Mouse (Mus musculus) stomach, embryonic 15.5 days (tissue): ENCODE measurements at regions not wholly inside any gene's neighbourhood (a gene's known extent, or its start where the extent isn't known, plus 50 kb on each side); places are given as distances from the start of the nearest gene placed in this dataset.
A peak's percentile ranks its signal among the peaks of the same experiment; 100 is the strongest.

Experiments used
- ATAC-seq: fragments of 200-750 bp; cut with Nextera tagmentation; 2 replicates; pipeline ENCODE4 v1.8.0; 2017; ENCODE audit warnings: low read depth, moderate number of reproducible peaks, moderate TSS enrichment; ENCODE audit not compliant: insufficient read depth, low FRiP score
- H3K27ac ChIP-seq: fragments of 300-500 bp; sonication (generic); 2 replicates; pipeline ENCODE4 v1.5.1; 2015; ENCODE audit warnings: mild to moderate bottlenecking, inconsistent platforms
- H3K27me3 ChIP-seq: fragments of 300-500 bp; sonication (generic); replicated peaks from 2 replicates; pipeline ENCODE4 v1.6.1; 2015; ENCODE audit warnings: inconsistent platforms
- H3K36me3 ChIP-seq: fragments of 300-500 bp; sonication (generic); 2 replicates; pipeline ENCODE4 v1.6.1; 2015; ENCODE audit warnings: inconsistent platforms
- H3K4me1 ChIP-seq: fragments of 300-500 bp; sonication (generic); 2 replicates; pipeline ENCODE4 v1.6.1; 2015; ENCODE audit warnings: inconsistent platforms
- H3K4me2 ChIP-seq: fragments of 300-500 bp; sonication (generic); 2 replicates; pipeline ENCODE4 v1.6.1; 2015; ENCODE audit warnings: mild to moderate bottlenecking, inconsistent platforms
- H3K4me3 ChIP-seq: fragments of 300-500 bp; sonication (generic); replicated peaks from 2 replicates; pipeline ENCODE4 v1.5.1; 2015; ENCODE audit warnings: inconsistent platforms
- H3K9ac ChIP-seq: fragments of 300-500 bp; sonication (generic); 2 replicates; pipeline ENCODE4 v1.6.1; 2015; ENCODE audit warnings: inconsistent platforms
- H3K9me3 ChIP-seq: fragments of 300-500 bp; sonication (generic); 2 replicates; pipeline ENCODE4 v1.6.1; 2016; ENCODE audit warnings: inconsistent platforms
- WGBS: fragments of 180-500 bp; shearing (Covaris S2); methylation state at CpG from one replicate; pipeline ENCODE4 v1.1.7; 2015; 5-methylcytosine and 5-hydroxymethylcytosine counted together

- no peak for ATAC-seq
- no peak overlapping the region for H3K4me3 ChIP-seq
- no peak overlapping the region for H3K9ac ChIP-seq
- no peak overlapping the region for H3K4me2 ChIP-seq
- H3K4me1 ChIP-seq = no peaks in the 10 kb centered on the region
- H3K27me3 ChIP-seq = no peaks in the 10 kb centered on the region
- H3K27ac ChIP-seq = no peak overlapping the region
- no peaks in the 10 kb centered on the region for H3K9me3 ChIP-seq
- no peaks in the 10 kb centered on the region for H3K36me3 ChIP-seq
- 66% methylated on average over 3 of the region's 3 CpGs for WGBS
Measured at GRCm38 (mm10) chr4:105356616-105357015, 199.5 kb downstream of the Plpp3 start.

GRCm38 (mm10) chr4:105358725-105359124, 201.6 kb downstream of the Plpp3 start:
- no peaks in the 10 kb centered on the region for H3K4me1 ChIP-seq
- no peak overlapping the region for H3K4me3 ChIP-seq
- WGBS = 20% methylated on average over 2 of the region's 2 CpGs
- H3K9me3 ChIP-seq = no peaks in the 10 kb centered on the region
- ATAC-seq = no peak
- no peak overlapping the region for H3K9ac ChIP-seq
- no peak overlapping the region for H3K4me2 ChIP-seq
- H3K27me3 ChIP-seq = no peaks in the 10 kb centered on the region
- no peaks in the 10 kb centered on the region for H3K36me3 ChIP-seq
- no peak overlapping the region for H3K27ac ChIP-seq

- no peak overlapping the region for H3K9ac ChIP-seq
- H3K4me3 ChIP-seq = no peak overlapping the region
- ATAC-seq = no peak
- H3K4me1 ChIP-seq = no peaks in the 10 kb centered on the region
- H3K36me3 ChIP-seq = no peaks in the 10 kb centered on the region
- 66% methylated on average over 6 of the region's 6 CpGs for WGBS
- no peak overlapping the region for H3K4me2 ChIP-seq
- no peaks in the 10 kb centered on the region for H3K9me3 ChIP-seq
- no peaks in the 10 kb centered on the region for H3K27me3 ChIP-seq
- no peak overlapping the region for H3K27ac ChIP-seq
Measured at GRCm38 (mm10) chr4:105364496-105364895, 207.3 kb downstream of the Plpp3 start.

GRCm38 (mm10) chr4:105365076-105365475, 207.9 kb downstream of the Plpp3 start:
- no peaks in the 10 kb centered on the region for H3K4me1 ChIP-seq
- no peaks in the 10 kb centered on the region for H3K9me3 ChIP-seq
- ATAC-seq = no peak
- H3K4me2 ChIP-seq = no peak overlapping the region
- no peak overlapping the region for H3K4me3 ChIP-seq
- no peak overlapping the region for H3K27ac ChIP-seq
- no peak overlapping the region for H3K9ac ChIP-seq
- no peaks in the 10 kb centered on the region for H3K27me3 ChIP-seq
- H3K36me3 ChIP-seq = no peaks in the 10 kb centered on the region
- 53% methylated on average over 5 of the region's 5 CpGs for WGBS

GRCm38 (mm10) chr4:105376591-105376990, 219.4 kb downstream of the Plpp3 start:
- Histone ChIP-seq H3K9me3 (no peaks in the 10 kb centered on the region), H3K9ac (no peak overlapping the region), H3K4me2 (no peak overlapping the region), H3K4me1 (no peaks in the 10 kb centered on the region), H3K36me3 (no peaks in the 10 kb centered on the region), H3K27me3 (no peaks in the 10 kb centered on the region), H3K4me3 (no peak overlapping the region), H3K27ac (no peak overlapping the region)
- ATAC-seq = no peak
- 40% methylated on average over 5 of the region's 5 CpGs for WGBS

GRCm38 (mm10) chr4:105377469-105378187, 220.5 kb downstream of the Plpp3 start:
- Histone ChIP-seq H3K27me3 (no peaks in the 10 kb centered on the region), H3K4me3 (no peak overlapping the region), H3K27ac (no peak overlapping the region), H3K4me1 (no peaks in the 10 kb centered on the region), H3K36me3 (no peaks in the 10 kb centered on the region), H3K9me3 (no peaks in the 10 kb centered on the region), H3K9ac (no peak overlapping the region), H3K4me2 (no peak overlapping the region)
- ATAC-seq = no peak
- 47% methylated on average over 11 of the region's 11 CpGs for WGBS

GRCm38 (mm10) chr4:105384826-105385225, 227.7 kb downstream of the Plpp3 start:
- Histone ChIP-seq H3K9ac (no peak overlapping the region), H3K4me2 (no peak overlapping the region), H3K36me3 (no peaks in the 10 kb centered on the region), H3K9me3 (no peaks in the 10 kb centered on the region), H3K27me3 (no peaks in the 10 kb centered on the region), H3K4me3 (no peak overlapping the region), H3K27ac (no peak overlapping the region), H3K4me1 (no peaks in the 10 kb centered on the region)
- no peak for ATAC-seq
- WGBS = 68% methylated on average over 3 of the region's 3 CpGs

GRCm38 (mm10) chr4:105385481-105385880, 228.3 kb downstream of the Plpp3 start:
- Histone ChIP-seq H3K36me3 (no peaks in the 10 kb centered on the region), H3K4me3 (no peak overlapping the region), H3K4me2 (no peak overlapping the region), H3K4me1 (no peaks in the 10 kb centered on the region), H3K9ac (no peak overlapping the region), H3K27ac (no peak overlapping the region), H3K27me3 (no peaks in the 10 kb centered on the region), H3K9me3 (no peaks in the 10 kb centered on the region)
- WGBS = 89% methylated on average over 5 of the region's 5 CpGs
- ATAC-seq = no peak

GRCm38 (mm10) chr4:105390378-105390777, 233.2 kb downstream of the Plpp3 start:
- Histone ChIP-seq H3K27me3 (no peaks in the 10 kb centered on the region), H3K4me3 (no peak overlapping the region), H3K4me1 (no peaks in the 10 kb centered on the region), H3K9ac (no peak overlapping the region), H3K9me3 (no peaks in the 10 kb centered on the region), H3K4me2 (no peak overlapping the region), H3K36me3 (no peaks in the 10 kb centered on the region), H3K27ac (no peak overlapping the region)
- 19% methylated on average over 5 of the region's 5 CpGs for WGBS
- peak; percentile 47; the same call in 1 of the 2 replicates for ATAC-seq

- Histone ChIP-seq H3K9ac (no peak overlapping the region), H3K4me1 (no peaks in the 10 kb centered on the region), H3K27me3 (no peaks in the 10 kb centered on the region), H3K36me3 (no peaks in the 10 kb centered on the region), H3K9me3 (no peaks in the 10 kb centered on the region), H3K4me3 (no peak overlapping the region), H3K27ac (no peak overlapping the region), H3K4me2 (no peak overlapping the region)
- no peak for ATAC-seq
- WGBS = 60% methylated on average over 1 of the region's 1 CpGs
Measured at GRCm38 (mm10) chr4:105394366-105394765, 237.2 kb downstream of the Plpp3 start.

- ATAC-seq = no peak
- Histone ChIP-seq H3K4me1 (no peaks in the 10 kb centered on the region), H3K4me3 (no peak overlapping the region), H3K9me3 (no peaks in the 10 kb centered on the region), H3K4me2 (no peak overlapping the region), H3K27me3 (no peaks in the 10 kb centered on the region), H3K9ac (no peak overlapping the region), H3K36me3 (no peaks in the 10 kb centered on the region), H3K27ac (no peak overlapping the region)
- 82% methylated on average over 2 of the region's 2 CpGs for WGBS
Measured at GRCm38 (mm10) chr4:105397451-105397850, 240.3 kb downstream of the Plpp3 start.

- Histone ChIP-seq H3K9ac (no peak overlapping the region), H3K4me2 (no peak overlapping the region), H3K4me1 (0 out of 2 replicates have a peak, but pooled peaks cover under 1% of the 10 kb centered on the region), H3K9me3 (no peaks in the 10 kb centered on the region), H3K36me3 (no peaks in the 10 kb centered on the region), H3K4me3 (no peak overlapping the region), H3K27ac (no peak overlapping the region), H3K27me3 (no peaks in the 10 kb centered on the region)
- ATAC-seq = no peak
- WGBS = 80% methylated on average over 3 of the region's 3 CpGs
Measured at GRCm38 (mm10) chr4:105402021-105402420, 244.9 kb downstream of the Plpp3 start.

GRCm38 (mm10) chr4:105403169-105403568, 246.0 kb downstream of the Plpp3 start:
- H3K27ac ChIP-seq = no peak overlapping the region
- 26% methylated on average over 3 of the region's 3 CpGs for WGBS
- no peak for ATAC-seq
- H3K4me1 ChIP-seq = 0 out of 2 replicates have a peak, but pooled peaks cover 3% of the 10 kb centered on the region
- H3K4me3 ChIP-seq = no peak overlapping the region
- H3K36me3 ChIP-seq = no peaks in the 10 kb centered on the region
- no peaks in the 10 kb centered on the region for H3K9me3 ChIP-seq
- no peak overlapping the region for H3K4me2 ChIP-seq
- no peaks in the 10 kb centered on the region for H3K27me3 ChIP-seq
- H3K9ac ChIP-seq = no peak overlapping the region
